Mouse (Mus musculus) liver, postnatal 0 days (tissue): ENCODE measurements around the gene Trim63. TPM values are rescaled to one million over a fixed set of nuclear protein-coding genes. Genes with fewer than 3 reads are reported as not detected.

ENCODE experiments used
- ATAC-seq: fragments of 200-750 bp; cut with Nextera tagmentation; 2 replicates; pipeline ENCODE4 v1.8.0; 2017; ENCODE audit warnings: mild to moderate bottlenecking, moderate library complexity
- DNase-seq: peaks from one replicate; pipeline ENCODE4 v3.0.0-alpha.2; 2016
- H3K27ac ChIP-seq: fragments of 300-500 bp; sonication (generic); 2 replicates; pipeline ENCODE4 v1.5.1; 2014; ENCODE audit warnings: antibody characterized with exemption, moderate library complexity, mild to moderate bottlenecking, low read depth
- H3K27me3 ChIP-seq: fragments of 300-500 bp; sonication (generic); 2 replicates; pipeline ENCODE4 v1.6.1; 2014; ENCODE audit warnings: low read length, control low read depth, mixed read lengths; ENCODE audit not compliant: insufficient read depth
- H3K36me3 ChIP-seq: fragments of 300-500 bp; sonication (generic); replicated peaks from 2 replicates; pipeline ENCODE4 v1.6.1; 2014; ENCODE audit warnings: mild to moderate bottlenecking, control low read depth, low read length, moderate library complexity, mixed read lengths; ENCODE audit not compliant: insufficient read depth
- H3K4me1 ChIP-seq: fragments of 300-500 bp; sonication (generic); 2 replicates; pipeline ENCODE4 v1.6.1; 2014; ENCODE audit warnings: antibody characterized with exemption, mild to moderate bottlenecking, control low read depth; ENCODE audit not compliant: insufficient read depth
- H3K4me2 ChIP-seq: fragments of 300-500 bp; sonication (generic); 2 replicates; pipeline ENCODE4 v1.6.1; 2014; ENCODE audit warnings: low read depth, mild to moderate bottlenecking, low read length, moderate library complexity, mixed read lengths
- H3K4me3 ChIP-seq: fragments of 300-500 bp; sonication (generic); 2 replicates; pipeline ENCODE4 v1.5.1; 2014; ENCODE audit warnings: low read depth, low read length
- H3K9ac ChIP-seq: fragments of 300-500 bp; sonication (generic); replicated peaks from 2 replicates; pipeline ENCODE4 v1.6.1; 2014; ENCODE audit warnings: mild to moderate bottlenecking, moderate library complexity
- H3K9me3 ChIP-seq: fragments of 300-500 bp; sonication (generic); 2 replicates; pipeline ENCODE4 v1.6.1; 2016; ENCODE audit warnings: mild to moderate bottlenecking, control low read depth, low read length, mixed read lengths
- CTCF ChIP-seq: sonication (generic); IDR thresholded peaks from 2 replicates; pipeline ENCODE4 v1.5.1; 2016; ENCODE audit warnings: antibody characterized with exemption, low read depth
- EP300 ChIP-seq: IDR thresholded peaks from 2 replicates; pipeline ENCODE4 v1.6.1; 2016; ENCODE audit warnings: antibody characterized with exemption, low read depth, mild to moderate bottlenecking
- WGBS: fragments of 180-500 bp; shearing (Covaris S2); extraction: QIAGEN DNeasy Blood & Tissue Kit; methylation state at CpG from one replicate; pipeline ENCODE4 v1.1.7; 2014; ENCODE audit not compliant: insufficient replicate concordance; 5-methylcytosine and 5-hydroxymethylcytosine counted together
- polyA plus RNA-seq: library from polyadenylated mRNA; unstranded; fragments of >200 nt; fragmentation: Nextera tagmentation; extraction: Ambion mirVana; gene quantifications from 2 replicates; pipeline ENCODE4 v1.2.1, GENCODE M21; 2015

Gene Trim63
- polyA plus RNA-seq, 1 experiment from 2014 or later, result 0.34 TPM

- peaks cover 28% of the 10 kb centered on the region for H3K36me3 ChIP-seq
- H3K27me3 ChIP-seq, result no peaks in the 10 kb centered on the region
- peak; percentile 73 for DNase-seq
- peak overlapping the region; percentile 40 for H3K4me3 ChIP-seq
- H3K9me3 ChIP-seq, result no peaks in the 10 kb centered on the region
- TF ChIP-seq CTCF (no peak), EP300 (peak; percentile 90)
- peak overlapping the region; percentile 87 for H3K27ac ChIP-seq
- peak overlapping the region; percentile 70 for H3K4me2 ChIP-seq
- peak; percentile 92 for ATAC-seq
- H3K9ac ChIP-seq, result peak overlapping the region; percentile 40
- peaks cover 14% of the 10 kb centered on the region for H3K4me1 ChIP-seq
- 4% methylated on average over 14 of the region's 14 CpGs for whole genome bisulfite sequencing
Measured at GRCm38 (mm10) chr4:134273417-134274345, 41.2 kb upstream of the Trim63 start.

GRCm38 (mm10) chr4:134284942-134285341 is 30.0 kb upstream of the Trim63 start:
- WGBS, result 56% methylated on average over 2 of the region's 2 CpGs
- peak; percentile 67 for DNase-seq
- H3K4me1 ChIP-seq, result peaks cover 25% of the 10 kb centered on the region
- ATAC-seq, result no peak
- H3K36me3 ChIP-seq, result peaks cover 37% of the 10 kb centered on the region
- H3K9me3 ChIP-seq, result no peaks in the 10 kb centered on the region
- no peaks in the 10 kb centered on the region for H3K27me3 ChIP-seq
- no peak for TF ChIP-seq EP300
- TF ChIP-seq CTCF, result no peak
- H3K4me3 ChIP-seq, result no peak overlapping the region
- no peak overlapping the region for H3K9ac ChIP-seq
- H3K4me2 ChIP-seq, result peak overlapping the region; percentile 97; the same call in 1 of the 2 replicates
- H3K27ac ChIP-seq, result peak overlapping the region; percentile 39; the same call in 1 of the 2 replicates

- Histone ChIP-seq H3K4me2 (peak overlapping the region; percentile 97), H3K9me3 (no peaks in the 10 kb centered on the region), H3K4me1 (peaks cover 25% of the 10 kb centered on the region), H3K4me3 (peak overlapping the region; percentile 98), H3K36me3 (peaks cover 28% of the 10 kb centered on the region), H3K27ac (peak overlapping the region; percentile 86), H3K27me3 (no peaks in the 10 kb centered on the region), H3K9ac (peak overlapping the region; percentile 98)
- peak; percentile 22 for ATAC-seq
- TF ChIP-seq CTCF, result no peak
- no peak for TF ChIP-seq EP300
- WGBS, result under 1% methylated on average over 53 of the region's 59 CpGs
- DNase-seq, result peak; percentile 57
Measured at GRCm38 (mm10) chr4:134286226-134287167, 28.4 kb upstream of the Trim63 start.

GRCm38 (mm10) chr4:134287168-134287564 is 27.8 kb upstream of the Trim63 start:
- peak overlapping the region; percentile 97 for H3K4me2 ChIP-seq
- TF ChIP-seq EP300 (no peak), CTCF (peak; percentile 48)
- H3K36me3 ChIP-seq, result peaks cover 22% of the 10 kb centered on the region
- peak overlapping the region; percentile 98 for H3K9ac ChIP-seq
- WGBS, result 0% methylated on average over 34 of the region's 59 CpGs
- peaks cover 25% of the 10 kb centered on the region for H3K4me1 ChIP-seq
- DNase-seq, result peak; percentile 98
- H3K27ac ChIP-seq, result peak overlapping the region; percentile 94
- no peaks in the 10 kb centered on the region for H3K9me3 ChIP-seq
- H3K4me3 ChIP-seq, result peak overlapping the region; percentile 98
- ATAC-seq, result peak; percentile 92
- 0 out of 2 replicates have a peak, but pooled peaks cover under 1% of the 10 kb centered on the region for H3K27me3 ChIP-seq

GRCm38 (mm10) chr4:134287575-134288025 is 27.3 kb upstream of the Trim63 start, which contains the start of gene Pdik1l:
TSS of gene Pdik1l (minus strand) at chr4:134287895.
- peak within 1 kb of the TSS; percentile 94 for H3K27ac ChIP-seq
- peak within 1 kb of the TSS; percentile 97 for H3K4me2 ChIP-seq
- peaks cover 18% of the 10 kb centered on the region for H3K36me3 ChIP-seq
- H3K27me3 ChIP-seq, result peaks cover 5% of the 10 kb centered on the region; the same call in 1 of the 2 replicates
- peak; percentile 82 for DNase-seq
- under 1% methylated on average over 30 of the region's 43 CpGs for whole genome bisulfite sequencing
- ATAC-seq, result peak; percentile 72
- peak within 1 kb of the TSS; percentile 98 for H3K4me3 ChIP-seq
- H3K9ac ChIP-seq, result peak within 1 kb of the TSS; percentile 98
- H3K4me1 ChIP-seq, result peaks cover 25% of the 10 kb centered on the region
- no peaks in the 10 kb centered on the region for H3K9me3 ChIP-seq
- no peak for TF ChIP-seq CTCF
- TF ChIP-seq EP300, result no peak
